Mouse (Mus musculus) large intestine, adult 2 months (tissue): ENCODE data around the gene Ivns1abp. TPM values are rescaled to one million over a fixed set of nuclear protein-coding genes. Genes with fewer than 3 reads are reported as not detected.

ENCODE experiments used
- DNase-seq: peaks from one replicate; pipeline ENCODE4 v3.0.0-alpha.2; 2012; ENCODE audit warnings: low read depth, low spot score
- WGBS: fragments of 180-500 bp; shearing (Covaris S2); methylation state at CpG from one replicate; pipeline ENCODE4 v1.1.7; 2018; 5-methylcytosine and 5-hydroxymethylcytosine counted together
- polyA plus RNA-seq: library from polyadenylated mRNA; depleted of rRNA; stranded (reverse); fragments of >200 nt; gene quantifications from 2 replicates; pipeline ENCODE4 v1.2.3, GENCODE M21; 2012; rRNA removed

The Ivns1abp gene
- polyA plus RNA-seq, 1 experiment: 66.2 TPM

DNA sequence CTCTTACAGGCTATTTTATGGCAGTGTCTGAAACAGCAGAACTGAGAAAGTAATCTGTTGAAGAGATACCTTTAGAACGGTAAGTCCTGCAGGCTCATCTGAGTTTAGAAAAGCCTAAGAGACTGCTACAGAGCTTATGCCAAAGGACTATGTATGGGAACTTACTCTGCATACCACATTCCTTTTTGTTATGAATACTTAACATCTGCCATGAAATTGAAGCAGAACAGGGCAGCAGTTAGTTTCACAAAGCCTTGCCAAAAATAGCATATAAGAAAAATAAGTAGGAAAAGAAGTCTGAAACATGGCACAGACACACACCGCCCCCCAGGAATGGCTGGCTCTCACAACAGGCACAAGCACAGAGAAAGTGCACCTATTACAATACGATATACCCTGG lies 65.5 kb downstream of the Ivns1abp start:
- DNase-seq: no peak

More for the DNA sequence above, 65.5 kb downstream of the Ivns1abp start:
- 88% methylated on average over 3 of the region's 3 CpGs for WGBS

Other genes with a start within 250 kb of the Ivns1abp start
- 0.08 and 0.19 TPM in 2 replicates for gene Gm47985, start 161.9 kb upstream of the Ivns1abp start, polyA plus RNA-seq
- 0.22 and 0.43 TPM in 2 replicates for gene Gm8947, start 152.1 kb upstream of the Ivns1abp start, polyA plus RNA-seq
- 0.41 and 0.82 TPM in 2 replicates for gene Gm47995, start 146.0 kb upstream of the Ivns1abp start, polyA plus RNA-seq
- gene 3110040M04Rik, start 140.4 kb upstream of the Ivns1abp start, polyA plus RNA-seq: 0.15 and 0.84 TPM in 2 replicates
- 0.30 TPM in 1 of 2 replicates, not detected in the other for gene Gm47996, start 134.3 kb upstream of the Ivns1abp start, polyA plus RNA-seq
- 7.4 and 14.0 TPM in 2 replicates for gene Swt1, start 84.0 kb downstream of the Ivns1abp start, polyA plus RNA-seq
- 12.2 and 18.9 TPM in 2 replicates for gene Trmt1l, start 84.1 kb downstream of the Ivns1abp start, polyA plus RNA-seq
- gene Rnf2, start 156.5 kb downstream of the Ivns1abp start, polyA plus RNA-seq: 10.3 and 12.5 TPM in 2 replicates
- gene Fam129a, start 226.7 kb downstream of the Ivns1abp start, polyA plus RNA-seq: 6.7 and 10.1 TPM in 2 replicates